Mouse (Mus musculus) lung, embryonic 16.5 days (tissue): ENCODE data around the gene Akr1c12. TPM values are rescaled to one million over a fixed set of nuclear protein-coding genes. Genes with fewer than 3 reads are reported as not detected.

Source experiments
- ATAC-seq: fragments of 200-750 bp; cut with Nextera tagmentation; 2 replicates; pipeline ENCODE4 v1.8.0; 2017; ENCODE audit warnings: low read depth, mild to moderate bottlenecking, moderate library complexity
- H3K27ac ChIP-seq: fragments of 300-500 bp; sonication (generic); 2 replicates; pipeline ENCODE4 v1.5.1; 2014; ENCODE audit warnings: mild to moderate bottlenecking, control low read depth, low read length
- H3K27me3 ChIP-seq: fragments of 300-500 bp; sonication (generic); 2 replicates; pipeline ENCODE4 v1.6.1; 2014; ENCODE audit warnings: low read depth, low read length, mixed read lengths; ENCODE audit not compliant: control insufficient read depth, insufficient read depth
- H3K36me3 ChIP-seq: fragments of 300-500 bp; sonication (generic); 2 replicates; pipeline ENCODE4 v1.6.1; 2014; ENCODE audit warnings: low read length; ENCODE audit not compliant: control insufficient read depth, insufficient read depth
- H3K4me1 ChIP-seq: fragments of 300-500 bp; sonication (generic); replicated peaks from 2 replicates; pipeline ENCODE4 v1.6.1; 2014; ENCODE audit warnings: low read length, mixed read lengths; ENCODE audit not compliant: control insufficient read depth, insufficient read depth
- H3K4me2 ChIP-seq: fragments of 300-500 bp; sonication (generic); 2 replicates; pipeline ENCODE4 v1.6.1; 2014; ENCODE audit warnings: low read depth, low read length, control low read depth
- H3K4me3 ChIP-seq: fragments of 300-500 bp; sonication (generic); 2 replicates; pipeline ENCODE4 v1.5.1; 2014; ENCODE audit warnings: mild to moderate bottlenecking, low read length, control low read depth
- H3K9ac ChIP-seq: fragments of 300-500 bp; sonication (generic); 2 replicates; pipeline ENCODE4 v1.6.1; 2014; ENCODE audit warnings: low read length, control low read depth
- H3K9me3 ChIP-seq: fragments of 300-500 bp; sonication (generic); 2 replicates; pipeline ENCODE4 v1.6.1; 2016; ENCODE audit warnings: low read length; ENCODE audit not compliant: control insufficient read depth
- WGBS: fragments of 180-500 bp; shearing (Covaris S2); extraction: QIAGEN DNeasy Blood & Tissue Kit; methylation state at CpG from one replicate; pipeline ENCODE4 v1.1.7; 2014; 5-methylcytosine and 5-hydroxymethylcytosine counted together
- polyA plus RNA-seq: library from polyadenylated mRNA; unstranded; fragments of >200 nt; fragmentation: Nextera tagmentation; extraction: Ambion mirVana; gene quantifications from 2 replicates; pipeline ENCODE4 v1.2.1, GENCODE M21; 2015

Akr1c12 gene
- polyA plus RNA-seq, 1 experiment from 2014 or later: 1.2 TPM

DNA sequence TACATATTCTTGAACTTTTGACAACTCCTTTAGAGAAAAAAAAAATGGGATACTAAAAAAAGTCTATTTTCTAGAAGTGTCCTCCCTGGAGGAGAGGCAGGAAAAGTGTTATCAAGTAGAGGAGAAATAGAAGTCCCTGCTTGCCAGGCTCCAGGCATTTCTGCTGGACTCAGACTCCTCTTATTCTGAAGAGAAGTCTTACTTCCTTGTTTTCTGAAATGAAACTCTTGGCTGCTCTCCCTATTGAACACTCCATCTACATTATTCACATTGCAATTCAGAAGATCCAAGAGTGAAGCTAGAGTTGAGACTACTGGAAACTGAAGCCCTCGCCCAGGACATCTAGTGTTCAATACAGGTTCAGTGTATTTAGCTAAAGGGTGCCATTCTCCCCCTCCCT lies 50.8 kb downstream of the Akr1c12 start, which contains the start of gene Akr1c19:
Gene Akr1c19 (plus strand): TSS at position 260 of the 400 bp plus-strand sequence.
- no peaks in the 10 kb centered on the region for H3K27me3 ChIP-seq
- H3K9me3 ChIP-seq: no peaks in the 10 kb centered on the region
- 30% methylated on average over 1 of the region's 1 CpGs for WGBS
- H3K27ac ChIP-seq: no peak within 1 kb of the TSS
- ATAC-seq: peak; percentile 60; the same call in 1 of the 2 replicates
- no peak within 1 kb of the TSS for H3K4me3 ChIP-seq
- H3K9ac ChIP-seq: no peak within 1 kb of the TSS
- no peaks in the 10 kb centered on the region for H3K4me1 ChIP-seq
- H3K36me3 ChIP-seq: no peaks in the 10 kb centered on the region
- no peak within 1 kb of the TSS for H3K4me2 ChIP-seq

Other genes starting within 250 kb of the Akr1c12 start
- 4.9 and 7.7 TPM in 2 replicates for gene Akr1c14, start 230.4 kb downstream of the Akr1c12 start, polyA plus RNA-seq
- gene Akr1c18, start 128.8 kb downstream of the Akr1c12 start, polyA plus RNA-seq: 3.0 and 3.3 TPM in 2 replicates
- 7.8 and 11.1 TPM in 2 replicates for gene Akr1c13, start 88.3 kb downstream of the Akr1c12 start, polyA plus RNA-seq
- 9.8 and 13.3 TPM in 2 replicates for gene Akr1c19, start 50.7 kb downstream of the Akr1c12 start, polyA plus RNA-seq
- gene Akr1c6, start 154.9 kb upstream of the Akr1c12 start, polyA plus RNA-seq: 0.15 TPM in 1 of 2 replicates, not detected in the other
- gene Akr1c20, start 243.9 kb upstream of the Akr1c12 start, polyA plus RNA-seq: not detected in 2 replicates